Mouse (Mus musculus) kidney, postnatal 0 days (tissue): ENCODE results near the gene Pdk1. TPM values are rescaled to one million over a fixed set of nuclear protein-coding genes. Genes with fewer than 3 reads are reported as not detected.

Source experiments
- ATAC-seq: fragments of 200-750 bp; cut with Nextera tagmentation; replicated peaks from 2 replicates; pipeline ENCODE4 v1.8.0; 2017; ENCODE audit warnings: low read depth, moderate number of reproducible peaks, moderate TSS enrichment, moderate library complexity; ENCODE audit not compliant: low FRiP score
- DNase-seq: peaks from one replicate; pipeline ENCODE4 v3.0.0-alpha.2; 2016; ENCODE audit warnings: low spot score
- H3K27ac ChIP-seq: fragments of 300-500 bp; sonication (generic); 2 replicates; pipeline ENCODE4 v1.5.1; 2014; ENCODE audit warnings: mild to moderate bottlenecking
- H3K27me3 ChIP-seq: fragments of 300-500 bp; sonication (generic); 2 replicates; pipeline ENCODE4 v1.6.1; 2014; ENCODE audit warnings: low read length, mixed read lengths; ENCODE audit not compliant: insufficient read depth
- H3K36me3 ChIP-seq: fragments of 300-500 bp; sonication (generic); 2 replicates; pipeline ENCODE4 v1.6.1; 2014; ENCODE audit warnings: low read length, mixed read lengths; ENCODE audit not compliant: insufficient read depth
- H3K4me1 ChIP-seq: fragments of 300-500 bp; sonication (generic); replicated peaks from 2 replicates; pipeline ENCODE4 v1.6.1; 2014; ENCODE audit warnings: antibody characterized with exemption, low read length, mixed read lengths; ENCODE audit not compliant: insufficient read depth
- H3K4me2 ChIP-seq: fragments of 300-500 bp; sonication (generic); 2 replicates; pipeline ENCODE4 v1.6.1; 2014; ENCODE audit warnings: mild to moderate bottlenecking, low read length, moderate library complexity, mixed read lengths
- H3K4me3 ChIP-seq: fragments of 300-500 bp; sonication (generic); replicated peaks from 2 replicates; pipeline ENCODE4 v1.5.1; 2014; ENCODE audit warnings: low read depth, low read length
- H3K9ac ChIP-seq: fragments of 300-500 bp; sonication (generic); 2 replicates; pipeline ENCODE4 v1.6.1; 2014; ENCODE audit warnings: low read depth, low read length
- H3K9me3 ChIP-seq: fragments of 300-500 bp; sonication (generic); replicated peaks from 2 replicates; pipeline ENCODE4 v1.6.1; 2016; ENCODE audit warnings: low read length, inconsistent platforms, mixed read lengths
- CTCF ChIP-seq: IDR thresholded peaks from 2 replicates; pipeline ENCODE4 v1.5.1; 2016; ENCODE audit warnings: antibody characterized with exemption, low read depth, mild to moderate bottlenecking, moderate library complexity
- WGBS: fragments of 180-500 bp; shearing (Covaris S2); extraction: QIAGEN DNeasy Blood & Tissue Kit; methylation state at CpG from one replicate; pipeline ENCODE4 v1.1.7; 2014; 5-methylcytosine and 5-hydroxymethylcytosine counted together
- polyA plus RNA-seq: library from polyadenylated mRNA; unstranded; fragments of >200 nt; fragmentation: Nextera tagmentation; extraction: Ambion mirVana; gene quantifications from 2 replicates; pipeline ENCODE4 v1.2.1, GENCODE M21; 2015

The Pdk1 gene
- polyA plus RNA-seq, 1 experiment from 2014 or later, result 39.6 TPM

GRCm38 (mm10) chr2:71868256-71868655, 4.8 kb upstream of the Pdk1 start:
- Histone ChIP-seq H3K4me1 (peaks cover 6% of the 10 kb centered on the region), H3K4me2 (no peak overlapping the region), H3K4me3 (no peak overlapping the region), H3K27ac (peak overlapping the region; percentile 62; the same call in 1 of the 2 replicates), H3K9ac (no peak overlapping the region), H3K9me3 (no peaks in the 10 kb centered on the region), H3K27me3 (no peaks in the 10 kb centered on the region), H3K36me3 (no peaks in the 10 kb centered on the region)
- WGBS, result 100% methylated on average over 1 of the region's 1 CpGs
- DNase-seq (no peak), ATAC-seq (no peak)
- no peak for TF ChIP-seq CTCF

DNA sequence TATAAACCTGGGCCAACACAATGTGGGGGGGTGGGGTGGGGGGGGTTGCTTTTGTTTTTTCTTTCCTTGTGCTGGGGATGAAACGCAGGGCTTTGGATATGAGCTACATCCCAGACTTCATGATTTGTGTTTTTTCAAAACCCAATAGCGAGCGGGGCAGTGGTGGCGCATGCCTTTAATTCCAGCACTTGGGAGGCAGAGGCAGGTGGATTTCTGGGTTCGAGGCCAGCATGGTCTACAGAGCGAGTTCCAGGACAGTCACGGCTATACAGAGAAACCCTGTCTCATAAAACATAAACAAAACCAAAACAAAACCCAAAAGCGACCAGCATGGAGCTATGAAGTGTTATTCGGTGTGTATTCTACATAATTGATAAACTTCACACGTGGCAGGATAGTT, 883 bp upstream of the Pdk1 start:
- WGBS, result 74% methylated on average over 10 of the region's 10 CpGs
- no peaks in the 10 kb centered on the region for H3K27me3 ChIP-seq
- peak overlapping the region; percentile 92; the same call in 1 of the 2 replicates for H3K27ac ChIP-seq
- H3K4me3 ChIP-seq, result peak overlapping the region; percentile 75; the same call in 1 of the 2 replicates
- H3K4me2 ChIP-seq, result peak overlapping the region; percentile 95
- H3K4me1 ChIP-seq, result peaks cover 15% of the 10 kb centered on the region
- H3K9me3 ChIP-seq, result no peaks in the 10 kb centered on the region
- no peak for TF ChIP-seq CTCF
- no peaks in the 10 kb centered on the region for H3K36me3 ChIP-seq
- ATAC-seq (no peak), DNase-seq (no peak)
- H3K9ac ChIP-seq, result no peak overlapping the region

GRCm38 (mm10) chr2:71873474-71874322, 674 bp downstream of the Pdk1 start:
- Histone ChIP-seq H3K4me1 (0 out of 2 replicates have a peak, but pooled peaks cover 9% of the 10 kb centered on the region), H3K4me3 (peak overlapping the region; percentile 75), H3K9me3 (no peaks in the 10 kb centered on the region), H3K27ac (peak overlapping the region; percentile 92), H3K36me3 (no peaks in the 10 kb centered on the region), H3K9ac (peak overlapping the region; percentile 83), H3K4me2 (peak overlapping the region; percentile 95), H3K27me3 (no peaks in the 10 kb centered on the region)
- no peak for TF ChIP-seq CTCF
- ATAC-seq, result peak; percentile 67; the same call in 1 of the 2 replicates
- peak; percentile 53 for DNase-seq
- 2% methylated on average over 51 of the region's 51 CpGs for WGBS

DNA sequence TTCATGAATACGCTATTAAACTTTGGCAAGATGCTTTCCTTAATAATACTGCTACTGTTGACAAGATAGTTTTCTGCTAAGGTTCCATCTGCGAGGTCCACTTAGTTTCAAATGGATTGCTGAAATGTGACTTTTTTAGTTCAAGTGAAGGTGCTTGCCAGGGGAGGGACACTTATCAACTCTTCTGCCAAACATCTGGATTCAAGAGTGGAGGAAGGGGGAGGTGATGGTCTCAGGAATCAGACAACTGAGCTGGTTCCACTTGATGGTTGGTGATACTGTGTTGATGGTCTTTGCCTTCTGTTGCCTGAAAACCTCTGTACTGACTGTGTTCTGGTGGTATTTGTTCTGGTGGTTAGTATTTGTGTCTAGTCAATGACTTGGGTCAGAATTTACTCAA, 1.4 kb downstream of the Pdk1 start:
- Histone ChIP-seq H3K4me1 (0 out of 2 replicates have a peak, but pooled peaks cover 9% of the 10 kb centered on the region), H3K9ac (no peak overlapping the region), H3K27me3 (no peaks in the 10 kb centered on the region), H3K4me2 (peak overlapping the region; percentile 95; the same call in 1 of the 2 replicates), H3K9me3 (no peaks in the 10 kb centered on the region), H3K36me3 (no peaks in the 10 kb centered on the region), H3K27ac (no peak overlapping the region), H3K4me3 (no peak overlapping the region)
- ATAC-seq (no peak), DNase-seq (no peak)
- no peak for TF ChIP-seq CTCF
- WGBS, result 79% methylated on average over 2 of the region's 2 CpGs

DNA sequence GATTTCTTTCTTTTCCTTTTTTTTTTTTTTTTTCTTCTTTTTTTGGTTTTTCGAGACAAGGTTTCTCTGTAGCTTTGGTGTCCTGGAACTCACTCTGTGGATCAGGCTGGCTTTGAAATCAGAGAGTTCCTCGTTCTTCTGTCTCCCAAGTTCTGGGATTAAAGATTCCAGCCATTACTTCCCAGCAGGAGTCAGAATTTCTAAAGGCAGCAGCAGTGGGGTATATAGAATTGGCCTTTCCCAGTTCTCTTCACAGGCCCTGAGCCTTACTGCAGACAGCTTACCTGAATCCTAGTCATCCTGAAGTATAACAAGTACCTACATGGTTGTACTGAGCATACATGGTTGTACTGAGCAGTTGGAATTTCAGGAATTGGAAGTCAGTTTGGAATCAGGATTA, 1.8 kb downstream of the Pdk1 start:
- TF ChIP-seq CTCF, result no peak
- H3K4me3 ChIP-seq, result no peak overlapping the region
- H3K4me1 ChIP-seq, result 0 out of 2 replicates have a peak, but pooled peaks cover 9% of the 10 kb centered on the region
- no peaks in the 10 kb centered on the region for H3K27me3 ChIP-seq
- WGBS, result 86% methylated on average over 2 of the region's 2 CpGs
- no peaks in the 10 kb centered on the region for H3K9me3 ChIP-seq
- H3K4me2 ChIP-seq, result no peak overlapping the region
- H3K27ac ChIP-seq, result no peak overlapping the region
- no peak for ATAC-seq
- H3K9ac ChIP-seq, result no peak overlapping the region
- no peaks in the 10 kb centered on the region for H3K36me3 ChIP-seq
- no peak for DNase-seq

DNA sequence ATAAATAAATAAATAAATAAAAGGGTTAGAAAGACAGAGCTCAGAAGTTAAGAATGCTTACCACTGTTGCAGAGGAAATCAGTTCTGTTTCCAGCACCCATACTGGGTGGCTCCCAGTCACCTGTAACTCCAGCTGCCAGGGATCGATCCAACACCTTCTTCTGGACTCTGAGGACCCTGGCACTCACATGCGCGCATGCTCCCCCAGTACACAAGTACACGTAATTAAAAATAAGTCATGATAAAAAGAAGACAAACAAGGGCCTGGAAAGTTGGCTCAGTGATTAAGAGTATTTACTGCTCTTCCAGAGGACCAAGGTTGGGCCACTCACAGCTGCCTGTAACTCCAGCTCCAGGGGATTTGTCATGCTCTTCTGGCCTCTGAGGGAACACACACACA, 4.8 kb downstream of the Pdk1 start:
- Histone ChIP-seq H3K9ac (no peak overlapping the region), H3K36me3 (peaks cover 9% of the 10 kb centered on the region; the same call in 1 of the 2 replicates), H3K4me1 (0 out of 2 replicates have a peak, but pooled peaks cover 9% of the 10 kb centered on the region), H3K4me2 (no peak overlapping the region), H3K27me3 (no peaks in the 10 kb centered on the region), H3K4me3 (no peak overlapping the region), H3K9me3 (no peaks in the 10 kb centered on the region), H3K27ac (no peak overlapping the region)
- 90% methylated on average over 4 of the region's 4 CpGs for WGBS
- no peak for TF ChIP-seq CTCF
- ATAC-seq (no peak), DNase-seq (no peak)
